Mouse (Mus musculus) c-Kit-positive CD71-positive TER-119-positive erythroid progenitor cells, embryonic 14.5 days (primary cell): ENCODE measurements around the gene Slc46a2.
A peak's percentile ranks its signal among the peaks of the same experiment; 100 is the strongest.

Experiments used
- DNase-seq: peaks from one replicate; pipeline ENCODE4 v3.0.0-alpha.2; 2013; ENCODE audit warnings: low spot score

The Slc46a2 gene

GRCm38 (mm10) chr4:59891723-59892416 is 23.0 kb downstream of the Slc46a2 start:
- no peak for DNase-seq

- DNase-seq = no peak
Observed at GRCm38 (mm10) chr4:59890086-59890600, 24.7 kb downstream of the Slc46a2 start.

GRCm38 (mm10) chr4:59888014-59888413 is 26.8 kb downstream of the Slc46a2 start:
- no peak for DNase-seq

DNA sequence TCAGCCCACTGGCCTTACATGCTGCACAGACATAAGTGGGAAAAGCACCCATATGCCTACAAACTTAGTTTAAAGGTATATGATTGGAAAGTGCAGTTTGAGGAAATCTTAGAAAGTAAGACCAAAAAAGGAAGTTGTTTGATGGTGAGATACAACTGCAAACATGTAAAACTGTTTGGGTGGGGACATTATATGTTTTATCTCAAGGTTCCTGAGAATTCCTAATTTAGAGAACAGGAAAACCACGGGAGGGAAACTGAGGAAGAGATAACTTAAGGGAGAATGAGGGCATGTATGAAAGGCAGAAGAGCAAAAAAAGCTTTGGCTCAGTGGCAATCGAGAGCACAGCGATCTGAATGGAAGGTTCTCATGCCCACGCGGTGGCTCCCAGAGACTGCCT is 27.8 kb downstream of the Slc46a2 start:
- DNase-seq = no peak

DNA sequence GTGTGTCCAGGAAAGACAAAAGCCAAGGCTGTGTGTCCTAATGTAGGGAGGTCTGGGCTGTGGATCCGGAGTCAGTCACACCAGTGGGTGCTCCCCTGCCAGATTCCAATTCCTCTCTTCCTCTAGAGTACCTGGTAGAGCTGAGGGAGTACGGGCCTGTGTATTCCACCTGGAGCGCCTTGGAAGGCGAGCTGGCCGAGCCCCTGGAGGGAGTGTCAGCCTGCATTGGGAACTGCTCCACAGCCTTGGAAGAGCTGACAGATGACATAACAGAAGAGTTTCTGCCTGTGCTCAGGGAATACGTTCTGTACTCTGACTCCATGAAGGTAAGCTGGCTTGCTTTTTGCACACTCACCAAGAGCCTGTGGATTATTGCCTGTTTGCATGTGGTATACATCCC is 28.6 kb downstream of the Slc46a2 start:
- DNase-seq = no peak

DNA sequence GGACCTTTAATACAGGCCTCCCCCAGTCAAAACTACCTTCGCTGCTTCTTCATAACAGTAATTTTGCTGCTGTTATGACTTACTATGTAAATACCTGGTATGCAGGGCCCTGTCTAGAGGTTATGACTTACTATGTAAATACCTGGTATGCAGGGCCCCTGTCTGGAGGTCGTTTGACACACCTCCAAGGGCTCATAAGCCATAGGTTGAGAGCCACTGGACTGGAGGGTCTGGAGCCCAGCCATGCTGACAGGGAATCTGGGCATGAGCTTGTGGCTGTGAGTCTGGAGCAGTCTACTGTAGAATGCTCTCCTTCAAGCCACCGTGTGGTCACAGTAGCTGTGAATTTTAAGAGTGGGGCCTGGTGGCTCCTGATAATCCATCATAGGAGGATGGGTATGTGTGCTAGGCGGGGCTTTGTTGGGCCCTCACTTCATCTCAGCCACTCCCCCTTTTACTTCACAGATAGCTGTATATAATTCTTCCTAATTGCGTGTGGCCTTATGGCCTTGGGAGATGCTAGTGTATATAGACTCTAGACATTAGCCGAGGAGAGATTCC is 30.6 kb downstream of the Slc46a2 start:
- DNase-seq = no peak

DNA sequence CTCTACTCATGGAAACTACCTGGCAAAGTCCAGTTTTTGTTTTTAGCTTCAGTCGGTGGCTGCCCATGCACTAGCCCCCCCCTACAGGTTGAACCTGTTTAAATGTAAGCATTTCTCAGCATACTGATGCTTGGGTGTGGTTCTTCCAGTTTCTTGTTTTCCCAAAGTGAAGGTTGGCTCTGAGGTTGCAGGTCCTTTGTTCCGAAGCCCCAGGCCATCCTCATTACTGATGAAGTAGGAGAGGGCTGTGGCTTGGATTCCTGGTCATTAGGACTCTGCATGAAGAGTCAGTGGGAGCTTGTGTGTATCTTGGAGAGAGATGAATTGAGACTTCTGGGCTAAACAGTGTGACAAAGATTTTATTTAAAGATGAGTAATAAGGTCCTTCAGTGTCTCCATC is 33.6 kb downstream of the Slc46a2 start:
- DNase-seq = no peak

GRCm38 (mm10) chr4:59880725-59881124 is 34.1 kb downstream of the Slc46a2 start:
- no peak for DNase-seq

DNA sequence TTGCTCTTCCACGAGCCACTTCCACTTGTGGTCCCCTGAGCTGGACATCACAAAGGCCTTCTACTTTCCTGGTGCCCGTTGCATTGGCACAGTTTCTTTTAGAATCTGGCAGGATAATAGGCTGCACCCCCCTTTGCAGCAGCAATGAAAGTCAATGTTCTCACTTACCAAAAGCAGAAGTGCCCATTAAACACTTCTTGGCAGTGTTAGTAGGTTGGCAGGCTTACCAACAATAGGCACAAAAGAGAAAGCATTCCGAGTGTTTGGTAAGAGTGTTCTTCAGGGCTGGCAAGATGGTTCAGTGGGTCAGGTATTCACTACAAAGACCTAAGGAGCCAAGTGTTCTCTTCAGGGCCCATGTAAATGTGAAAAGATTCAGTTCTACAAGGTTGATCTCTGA is 35.4 kb downstream of the Slc46a2 start:
- no peak for DNase-seq

- no peak for DNase-seq
Observed at GRCm38 (mm10) chr4:59878595-59878994, 36.3 kb downstream of the Slc46a2 start.

DNA sequence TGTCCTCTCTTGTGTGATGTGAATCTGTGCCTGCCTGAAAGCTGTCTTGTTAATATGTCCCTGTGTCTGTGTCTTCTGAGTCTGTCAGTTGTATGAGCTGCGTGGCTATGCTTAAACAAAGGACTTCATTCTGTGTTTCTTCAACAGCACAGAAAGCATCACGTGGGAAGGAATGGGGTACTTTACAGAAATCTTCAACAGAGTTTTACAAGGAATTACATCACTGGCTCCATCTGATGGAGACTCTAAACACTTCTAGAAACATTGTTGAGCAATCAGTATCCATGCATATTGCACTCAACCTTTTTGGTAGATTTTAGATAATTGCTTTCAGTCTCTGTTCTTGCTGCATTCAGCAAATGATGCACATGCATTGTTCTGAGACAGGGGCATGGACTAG is 37.8 kb downstream of the Slc46a2 start:
- DNase-seq = no peak

GRCm38 (mm10) chr4:59876570-59876969 is 38.3 kb downstream of the Slc46a2 start:
- no peak for DNase-seq

GRCm38 (mm10) chr4:59873830-59874229 is 41.0 kb downstream of the Slc46a2 start:
- DNase-seq = no peak

- DNase-seq = no peak
Observed at GRCm38 (mm10) chr4:59873240-59873639, 41.6 kb downstream of the Slc46a2 start.

DNA sequence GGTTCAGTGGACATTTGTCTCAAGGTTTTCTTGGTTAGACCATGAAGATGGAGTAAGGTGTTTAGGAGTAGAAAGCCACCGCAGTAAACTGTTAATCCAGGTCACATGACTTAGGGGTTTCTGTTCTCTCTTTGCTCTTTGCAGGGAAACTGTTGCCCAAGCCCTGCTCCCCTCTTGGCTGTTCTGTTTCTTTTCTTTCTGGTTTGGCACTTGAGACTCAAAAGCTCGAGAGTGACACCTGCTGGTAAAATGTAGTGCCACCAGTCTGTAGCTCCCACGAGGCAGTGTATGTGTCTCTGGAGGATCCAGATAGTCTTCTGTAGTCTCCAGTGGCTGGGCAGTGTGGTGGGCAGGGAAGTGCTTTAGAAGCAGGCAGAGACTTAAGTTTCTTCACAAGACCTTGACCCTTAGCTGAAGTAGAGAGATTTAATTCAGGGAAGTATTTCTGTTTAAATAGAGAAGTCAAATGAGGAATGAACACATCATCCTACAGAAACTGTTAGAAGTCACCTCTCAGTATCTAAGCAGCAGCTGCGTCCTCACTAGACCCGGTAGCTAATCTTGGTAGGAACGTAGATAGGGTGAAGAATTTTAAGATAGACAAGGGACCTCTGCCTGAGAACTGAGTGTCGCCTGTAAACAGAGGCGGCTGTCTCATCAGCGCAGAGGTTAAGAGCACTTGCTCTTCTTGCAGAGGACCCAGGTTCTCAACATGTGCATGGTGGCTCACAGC is 43.8 kb downstream of the Slc46a2 start:
- peak; percentile 77 for DNase-seq

DNA sequence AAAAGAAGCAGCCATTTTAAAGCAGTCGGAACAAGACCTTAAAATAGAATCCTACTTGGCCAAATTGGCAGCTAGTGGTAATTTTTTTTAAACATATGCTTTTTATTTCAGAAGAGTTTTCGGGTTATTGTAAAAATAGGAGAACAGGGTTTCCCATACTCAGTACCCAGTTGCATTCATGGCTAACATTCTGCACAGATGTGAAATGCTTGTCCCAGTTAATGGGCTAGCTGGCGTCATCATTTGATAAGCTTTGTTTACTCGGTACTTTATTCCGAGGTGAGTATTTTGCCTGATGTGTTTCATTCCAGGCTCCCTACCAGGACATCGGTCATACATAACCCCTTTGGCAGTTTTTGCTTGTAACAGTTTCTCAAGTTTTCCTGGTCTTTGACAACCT is 44.4 kb downstream of the Slc46a2 start:
- DNase-seq = no peak

DNA sequence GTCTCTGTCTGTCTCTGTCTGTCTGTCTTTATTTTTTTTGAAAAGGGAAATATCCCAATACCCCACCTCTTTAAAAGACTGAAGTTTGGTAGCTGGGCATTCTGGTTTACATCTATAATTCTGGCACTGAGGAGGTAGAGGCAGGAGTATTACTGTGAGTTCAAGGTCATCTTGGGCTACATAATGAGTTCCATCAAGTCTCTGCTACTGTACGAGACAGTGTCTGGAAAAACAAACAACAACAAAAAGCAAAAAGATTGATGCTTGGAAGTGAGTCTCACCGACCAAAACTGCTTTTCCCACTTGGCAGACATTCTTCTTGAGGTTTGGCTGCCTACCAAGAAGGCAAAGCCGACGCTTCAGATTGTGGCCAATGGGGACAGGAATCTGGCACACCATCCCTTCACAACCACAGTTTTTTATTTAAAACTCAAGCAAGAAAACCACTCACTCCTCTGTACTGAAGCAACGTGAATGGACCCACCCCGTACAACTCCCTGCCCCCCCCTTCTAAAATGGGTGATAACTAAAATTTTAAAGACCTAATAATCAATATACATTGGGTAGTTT is 45.3 kb downstream of the Slc46a2 start:
- no peak for DNase-seq

- DNase-seq = no peak
Observed at GRCm38 (mm10) chr4:59868086-59868485, 46.8 kb downstream of the Slc46a2 start.

DNA sequence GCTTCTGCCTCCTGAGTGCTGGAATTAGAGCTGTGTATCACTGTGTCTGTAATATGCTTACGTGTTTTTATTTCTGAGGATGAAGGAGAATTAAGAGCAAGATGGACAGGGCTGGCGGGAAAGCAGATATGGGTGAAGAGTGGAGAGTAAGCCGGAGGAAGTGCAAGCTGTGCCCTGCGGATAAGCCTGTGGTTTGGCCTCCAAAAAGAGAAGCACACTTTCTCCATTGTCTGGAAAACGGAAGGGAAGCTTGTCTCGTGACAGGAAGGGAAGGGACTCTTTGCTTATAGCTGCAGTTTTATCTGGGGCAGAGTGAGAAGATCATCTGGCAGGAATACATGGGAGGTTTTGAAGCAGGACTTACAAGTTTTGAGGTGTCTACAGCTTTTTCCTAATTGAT is 51.0 kb downstream of the Slc46a2 start:
- DNase-seq = peak; percentile 23

- no peak for DNase-seq
Observed at GRCm38 (mm10) chr4:59862335-59862734, 52.5 kb downstream of the Slc46a2 start.

DNA sequence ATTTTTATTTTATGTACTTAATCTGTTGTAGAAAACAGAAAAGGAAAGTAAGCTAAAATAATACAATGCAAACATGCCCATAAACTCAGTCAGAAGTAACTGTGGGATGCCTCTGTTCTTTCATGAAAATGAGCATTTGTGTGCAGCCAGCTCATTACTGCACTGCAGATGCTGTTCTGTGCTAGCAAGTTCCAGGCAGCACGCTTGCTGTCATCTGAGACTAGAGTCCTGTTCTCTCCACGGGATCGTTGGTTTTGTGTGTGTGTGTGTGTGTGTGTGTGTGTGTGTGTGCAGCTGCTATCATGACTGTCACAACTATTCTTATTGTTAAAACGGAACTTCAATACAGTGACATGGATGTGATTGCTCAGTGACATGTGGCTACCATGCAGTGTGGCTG is 53.0 kb downstream of the Slc46a2 start:
- DNase-seq = no peak

DNA sequence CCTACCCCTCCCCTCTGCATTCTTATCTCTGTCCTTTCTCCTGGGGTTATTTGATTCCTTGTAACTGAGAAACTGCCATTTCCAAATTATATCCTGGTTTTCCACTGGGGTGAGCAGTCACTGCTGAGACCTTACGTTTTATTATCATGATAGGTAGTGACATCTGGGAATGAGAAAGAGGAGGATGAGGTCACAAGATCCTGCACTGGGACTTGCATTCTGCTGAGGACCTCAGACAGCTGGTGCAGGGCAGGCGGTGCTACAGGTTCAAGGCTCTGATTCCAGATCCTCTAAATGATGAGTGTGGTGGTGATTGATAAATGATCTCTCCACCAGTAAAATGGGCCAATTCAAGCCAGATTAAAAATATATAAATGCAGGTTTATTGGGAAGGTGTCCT is 54.4 kb downstream of the Slc46a2 start:
- no peak for DNase-seq
